Comparison of ENCODE assay signal across 8 mouse cellular contexts in genomic region chr14:55617822-55618221, GRCm38 (mm10). TPM values are rescaled to one million over a fixed set of nuclear protein-coding genes. Genes with fewer than 3 reads are reported as not detected.
DNase-seq lines count a peak whose midpoint lies in the region; ATAC-seq lines count a peak whose summit lies in the region.

Gene Rec8 (plus strand): TSS chr14:55618037.

- H3K9me3 ChIP-seq in heart, embryonic 12.5 days (replicated peaks): no peaks in the 10 kb centered on the region
- H3K9me3 ChIP-seq in kidney, embryonic 16.5 days (ENCODE audit: low read length): no peaks in the 10 kb centered on the region
- H3K9me3 ChIP-seq in stomach, embryonic 14.5 days (ENCODE audit: control insufficient read depth, low read depth, low read length): no peaks in the 10 kb centered on the region

- peak within 1 kb of the TSS; percentile 37 for H3K4me3 ChIP-seq in heart, embryonic 12.5 days
- H3K4me3 ChIP-seq in kidney, embryonic 16.5 days (ENCODE audit: low read length): peak within 1 kb of the TSS; percentile 38
- H3K4me3 ChIP-seq in stomach, embryonic 14.5 days (ENCODE audit: low read depth, low read length): peak within 1 kb of the TSS; percentile 24

- peak; percentile 72; the same call in 1 of the 2 replicates for ATAC-seq in frontal cortex, adult (ENCODE audit: low TSS enrichment)
- peak; percentile 88 for ATAC-seq in heart, embryonic 12.5 days (ENCODE audit: insufficient number of reproducible peaks, low FRiP score)
- ATAC-seq in kidney, embryonic 16.5 days (ENCODE audit: low FRiP score, low TSS enrichment): peak; percentile 90
- ATAC-seq in stomach, embryonic 14.5 days (ENCODE audit: insufficient number of reproducible peaks, insufficient read depth, low FRiP score, low read depth): peak; percentile 88

- H3K4me1 ChIP-seq in heart, embryonic 12.5 days (replicated peaks): peaks cover 25% of the 10 kb centered on the region
- H3K4me1 ChIP-seq in kidney, embryonic 16.5 days (ENCODE audit: insufficient read depth, low read length): 0 out of 2 replicates have a peak, but pooled peaks cover 5% of the 10 kb centered on the region
- H3K4me1 ChIP-seq in stomach, embryonic 14.5 days (ENCODE audit: control insufficient read depth, insufficient read depth, low read length): no peaks in the 10 kb centered on the region

- peak within 1 kb of the TSS; percentile 48; the same call in 1 of the 2 replicates for H3K9ac ChIP-seq in heart, embryonic 12.5 days
- peak within 1 kb of the TSS; percentile 18 for H3K9ac ChIP-seq in kidney, embryonic 16.5 days (replicated peaks; ENCODE audit: low read length)
- H3K9ac ChIP-seq in stomach, embryonic 14.5 days (replicated peaks; ENCODE audit: low read depth, low read length): 0 out of 2 replicates have a peak within 1 kb of the TSS, but pooled peaks have one; percentile 18

- WGBS in heart, embryonic 12.5 days: 13% methylated on average over 21 of the region's 21 CpGs
- 18% methylated on average over 21 of the region's 21 CpGs for WGBS in kidney, embryonic 16.5 days
- 23% methylated on average over 21 of the region's 21 CpGs for WGBS in stomach, embryonic 14.5 days

- peak within 1 kb of the TSS; percentile 64 for H3K4me2 ChIP-seq in heart, embryonic 12.5 days
- H3K4me2 ChIP-seq in kidney, embryonic 16.5 days (replicated peaks; ENCODE audit: low read depth, low read length): peak within 1 kb of the TSS; percentile 49
- H3K4me2 ChIP-seq in stomach, embryonic 14.5 days (replicated peaks; ENCODE audit: low read depth, low read length): peak within 1 kb of the TSS; percentile 39

- H3K27me3 ChIP-seq in heart, embryonic 12.5 days (replicated peaks): no peaks in the 10 kb centered on the region
- no peaks in the 10 kb centered on the region for H3K27me3 ChIP-seq in kidney, embryonic 16.5 days (ENCODE audit: insufficient read depth, low read length)
- H3K27me3 ChIP-seq in stomach, embryonic 14.5 days (ENCODE audit: control insufficient read depth, insufficient read depth, low read length): no peaks in the 10 kb centered on the region

- H3K27ac ChIP-seq in heart, embryonic 12.5 days (ENCODE audit: poor library complexity, severe bottlenecking): peak within 1 kb of the TSS; percentile 36; the same call in 1 of the 2 replicates
- peak within 1 kb of the TSS; percentile 13; the same call in 1 of the 2 replicates for H3K27ac ChIP-seq in kidney, embryonic 16.5 days (ENCODE audit: low read length)
- no peak within 1 kb of the TSS for H3K27ac ChIP-seq in stomach, embryonic 14.5 days (ENCODE audit: low read length)

- H3K36me3 ChIP-seq in heart, embryonic 12.5 days: peaks cover under 1% of the 10 kb centered on the region; the same call in 1 of the 2 replicates
- H3K36me3 ChIP-seq in kidney, embryonic 16.5 days (ENCODE audit: insufficient read depth, low read length): no peaks in the 10 kb centered on the region
- H3K36me3 ChIP-seq in stomach, embryonic 14.5 days (ENCODE audit: control insufficient read depth, insufficient read depth, low read length): no peaks in the 10 kb centered on the region; the same call in 1 of the 2 replicates

- DNase-seq in frontal cortex, postnatal 10 days (ENCODE audit: low spot score in 2 of 2): no peak
- DNase-seq in cerebellum, adult 9-10 months: peak; percentile 81
- DNase-seq in lung, postnatal 14 days: peak; percentile 35
- DNase-seq in layer of hippocampus, adult 11-12 months (ENCODE audit: low spot score): no peak

RNA-seq across cellular contexts. Expression of gene Rec8, which starts in this region (rescaled TPM):
- 16.5 and 17.5 TPM in 2 replicates for polyA plus RNA-seq in heart, embryonic 12.5 days (2016; fragmentation: Nextera tagmentation; extraction: Ambion mirVana)
- polyA plus RNA-seq in kidney, embryonic 16.5 days (2015; fragmentation: Nextera tagmentation; extraction: Ambion mirVana): 23.0 and 24.2 TPM in 2 replicates
- 7.1 and 10.9 TPM in 2 replicates for polyA plus RNA-seq in stomach, embryonic 14.5 days (2014; fragmentation: Nextera tagmentation; extraction: Ambion mirVana)

Comparison
In these comparisons a context has a peak if more than half of its experiments do, and no peak if none do; other contexts are left out.
1. DNase-seq: peak in cerebellum, adult 9-10 months (single experiment) and lung, postnatal 14 days (single experiment); none in frontal cortex, postnatal 10 days (0 of 2) and layer of hippocampus, adult 11-12 months (single experiment).
2. Peak in every context shown above with its lines, with median percentiles within 50 percentile points of each other: ATAC-seq, H3K4me2 ChIP-seq, H3K4me3 ChIP-seq and H3K9ac ChIP-seq.